Mouse (Mus musculus) hindbrain, embryonic 11.5 days (tissue): ENCODE measurements around the gene Mrm2. TPM values are rescaled to one million over a fixed set of nuclear protein-coding genes. Genes with fewer than 3 reads are reported as not detected.
A peak's percentile ranks its signal among the peaks of the same experiment; 100 is the strongest.

Experiments used
- ATAC-seq: fragments of 200-750 bp; cut with Nextera tagmentation; 2 replicates; pipeline ENCODE4 v1.8.0; 2017; ENCODE audit warnings: mild to moderate bottlenecking, moderate TSS enrichment, moderate library complexity; ENCODE audit not compliant: low FRiP score
- DNase-seq: peaks from one replicate; pipeline ENCODE4 v3.0.0-alpha.2; 2015; ENCODE audit warnings: low spot score
- H3K27ac ChIP-seq: fragments of 300-500 bp; sonication (generic); 2 replicates; pipeline ENCODE4 v1.5.1; 2014; ENCODE audit warnings: mild to moderate bottlenecking, low read depth, low read length
- H3K27me3 ChIP-seq: fragments of 300-500 bp; sonication (generic); 2 replicates; pipeline ENCODE4 v1.6.1; 2014; ENCODE audit warnings: mild to moderate bottlenecking, low read length, moderate library complexity, mixed read lengths; ENCODE audit not compliant: control insufficient read depth, insufficient read depth
- H3K36me3 ChIP-seq: fragments of 300-500 bp; sonication (generic); 2 replicates; pipeline ENCODE4 v1.6.1; 2014; ENCODE audit warnings: mild to moderate bottlenecking, low read length, moderate library complexity, mixed read lengths; ENCODE audit not compliant: control insufficient read depth, insufficient read depth
- H3K4me1 ChIP-seq: fragments of 300-500 bp; sonication (generic); replicated peaks from 2 replicates; pipeline ENCODE4 v1.6.1; 2014; ENCODE audit warnings: low read length, mixed read lengths; ENCODE audit not compliant: control insufficient read depth, insufficient read depth
- H3K4me2 ChIP-seq: fragments of 300-500 bp; sonication (generic); replicated peaks from 2 replicates; pipeline ENCODE4 v1.6.1; 2014; ENCODE audit warnings: mild to moderate bottlenecking, low read depth, low read length
- H3K4me3 ChIP-seq: fragments of 300-500 bp; sonication (generic); 2 replicates; pipeline ENCODE4 v1.5.1; 2014; ENCODE audit warnings: low read depth, low read length
- H3K9ac ChIP-seq: fragments of 300-500 bp; sonication (generic); 2 replicates; pipeline ENCODE4 v1.6.1; 2014; ENCODE audit warnings: low read depth, low read length
- H3K9me3 ChIP-seq: fragments of 300-500 bp; sonication (generic); 2 replicates; pipeline ENCODE4 v1.6.1; 2016; ENCODE audit warnings: low read length; ENCODE audit not compliant: control insufficient read depth
- WGBS: fragments of 180-500 bp; shearing (Covaris S2); extraction: QIAGEN DNeasy Blood & Tissue Kit; methylation state at CpG from one replicate; pipeline ENCODE4 v1.1.7; 2014; 5-methylcytosine and 5-hydroxymethylcytosine counted together
- polyA plus RNA-seq: library from polyadenylated mRNA; unstranded; fragments of >200 nt; fragmentation: Nextera tagmentation; extraction: Ambion mirVana; gene quantifications from 2 replicates; pipeline ENCODE4 v1.2.1, GENCODE M21; 2014

Gene Mrm2
- polyA plus RNA-seq, 1 experiment from 2014 or later, result 21.9 TPM

DNA sequence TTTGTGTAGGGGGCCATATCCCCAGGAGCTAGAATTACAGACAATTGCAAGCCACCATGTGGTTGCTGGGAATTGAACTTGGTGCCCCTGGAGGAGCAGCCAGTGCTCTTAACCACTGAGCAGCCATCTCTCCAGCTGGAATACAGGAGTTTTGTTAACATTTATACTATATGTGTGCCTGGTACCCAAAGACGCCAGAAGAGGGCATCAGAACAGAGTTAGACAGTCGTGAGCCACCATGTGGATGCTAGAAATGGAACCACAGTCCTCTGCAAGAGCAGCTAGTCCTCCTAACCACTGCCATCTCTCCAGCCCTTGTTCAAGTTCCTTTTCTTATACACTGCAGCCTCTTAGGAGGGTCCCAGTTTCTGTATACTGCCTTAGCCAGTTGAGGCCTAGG lies 1.9 kb upstream of the Mrm2 start:
- ATAC-seq, result no peak
- Histone ChIP-seq H3K27ac (no peak overlapping the region), H3K27me3 (no peaks in the 10 kb centered on the region), H3K9me3 (no peaks in the 10 kb centered on the region), H3K36me3 (no peaks in the 10 kb centered on the region), H3K4me3 (no peak overlapping the region), H3K9ac (no peak overlapping the region), H3K4me2 (no peak overlapping the region), H3K4me1 (0 out of 2 replicates have a peak, but pooled peaks cover 6% of the 10 kb centered on the region)
- DNase-seq, result peak; percentile 29
- whole genome bisulfite sequencing, result 23% methylated on average over 2 of the region's 2 CpGs

GRCm38 (mm10) chr5:140332519-140332918 lies 821 bp upstream of the Mrm2 start:
- Histone ChIP-seq H3K27me3 (no peaks in the 10 kb centered on the region), H3K9ac (no peak overlapping the region), H3K4me2 (no peak overlapping the region), H3K36me3 (no peaks in the 10 kb centered on the region), H3K27ac (no peak overlapping the region), H3K4me3 (0 out of 2 replicates have a peak overlapping the region, but pooled peaks have one; percentile 57), H3K4me1 (0 out of 2 replicates have a peak, but pooled peaks cover 6% of the 10 kb centered on the region), H3K9me3 (no peaks in the 10 kb centered on the region)
- ATAC-seq, result no peak
- DNase-seq, result no peak
- WGBS, result 67% methylated on average over 4 of the region's 4 CpGs

- DNase-seq, result no peak
- H3K4me3 ChIP-seq, result no peak overlapping the region
These were observed 7.6 kb downstream of the Mrm2 start for GRCm38 (mm10) chr5:140324058-140324457.

GRCm38 (mm10) chr5:140321756-140322575 lies 9.7 kb downstream of the Mrm2 start:
- no peaks in the 10 kb centered on the region for H3K36me3 ChIP-seq
- H3K9ac ChIP-seq, result peak overlapping the region; percentile 98
- 4% methylated on average over 17 of the region's 17 CpGs for WGBS
- H3K4me1 ChIP-seq, result peaks cover 7% of the 10 kb centered on the region
- peak; percentile 38; the same call in 1 of the 2 replicates for ATAC-seq
- H3K4me3 ChIP-seq, result peak overlapping the region; percentile 92
- no peaks in the 10 kb centered on the region for H3K9me3 ChIP-seq
- H3K27me3 ChIP-seq, result no peaks in the 10 kb centered on the region
- H3K4me2 ChIP-seq, result peak overlapping the region; percentile 83
- peak overlapping the region; percentile 64; the same call in 1 of the 2 replicates for H3K27ac ChIP-seq
- DNase-seq, result no peak

More at GRCm38 (mm10) chr5:140324058-140324457, 7.6 kb downstream of the Mrm2 start:
- Histone ChIP-seq H3K4me2 (no peak overlapping the region), H3K9me3 (no peaks in the 10 kb centered on the region), H3K27ac (no peak overlapping the region), H3K4me1 (peaks cover 7% of the 10 kb centered on the region), H3K27me3 (no peaks in the 10 kb centered on the region), H3K36me3 (no peaks in the 10 kb centered on the region), H3K9ac (no peak overlapping the region)
- 95% methylated on average over 5 of the region's 5 CpGs for WGBS
- no peak for ATAC-seq

- no peaks in the 10 kb centered on the region for H3K9me3 ChIP-seq
- H3K4me1 ChIP-seq, result peaks cover 7% of the 10 kb centered on the region
- peak; percentile 96 for DNase-seq
- under 1% methylated on average over 53 of the region's 60 CpGs for WGBS
- H3K36me3 ChIP-seq, result no peaks in the 10 kb centered on the region
- ATAC-seq, result peak; percentile 90
- peak within 1 kb of the TSS; percentile 92 for H3K4me3 ChIP-seq
- peak within 1 kb of the TSS; percentile 83 for H3K4me2 ChIP-seq
- H3K9ac ChIP-seq, result peak within 1 kb of the TSS; percentile 98
- no peaks in the 10 kb centered on the region for H3K27me3 ChIP-seq
- H3K27ac ChIP-seq, result peak within 1 kb of the TSS; percentile 64
These were observed 10.5 kb downstream of the Mrm2 start, which contains the start of the genes Mad1l1 and Nudt1 for GRCm38 (mm10) chr5:140321042-140321755. Mad1l1 (minus strand) TSS chr5:140321552. Nudt1 (plus strand) TSS chr5:140321656.

DNA sequence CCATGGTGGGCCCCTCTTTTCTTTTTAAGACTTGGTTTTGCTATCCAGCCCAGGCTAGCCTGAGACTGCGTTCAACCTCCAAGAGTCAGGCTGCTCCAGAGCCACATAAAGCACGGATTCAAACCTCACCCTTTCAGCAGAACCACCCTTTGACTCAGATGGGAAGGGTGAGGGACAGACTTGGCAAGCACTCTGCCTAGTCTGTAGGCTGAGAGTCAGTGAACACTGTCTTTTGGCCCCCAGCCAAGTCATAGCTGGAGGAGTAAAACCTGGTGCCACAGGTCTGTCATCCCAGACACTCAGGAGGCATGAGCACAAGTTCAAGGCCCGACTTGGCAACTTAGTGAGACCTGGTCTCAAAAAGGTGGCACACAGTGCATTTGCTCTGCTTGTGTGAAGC lies 15.0 kb downstream of the Mrm2 start:
- H3K4me3 ChIP-seq, result no peak overlapping the region
- ATAC-seq, result no peak
- no peak overlapping the region for H3K9ac ChIP-seq
- H3K4me1 ChIP-seq, result peaks cover 7% of the 10 kb centered on the region
- no peak overlapping the region for H3K4me2 ChIP-seq
- H3K27ac ChIP-seq, result no peak overlapping the region
- no peak for DNase-seq
- WGBS, result 91% methylated on average over 3 of the region's 3 CpGs
- no peaks in the 10 kb centered on the region for H3K27me3 ChIP-seq
- H3K9me3 ChIP-seq, result no peaks in the 10 kb centered on the region
- H3K36me3 ChIP-seq, result peaks cover 5% of the 10 kb centered on the region; the same call in 1 of the 2 replicates

- Histone ChIP-seq H3K27ac (no peak overlapping the region), H3K4me3 (no peak overlapping the region), H3K4me1 (no peaks in the 10 kb centered on the region), H3K9ac (no peak overlapping the region), H3K27me3 (no peaks in the 10 kb centered on the region), H3K9me3 (no peaks in the 10 kb centered on the region), H3K36me3 (peaks cover 9% of the 10 kb centered on the region; the same call in 1 of the 2 replicates), H3K4me2 (no peak overlapping the region)
- ATAC-seq, result no peak
- DNase-seq, result no peak
- 90% methylated on average over 14 of the region's 14 CpGs for WGBS
These were observed 24.1 kb downstream of the Mrm2 start for GRCm38 (mm10) chr5:140307602-140308001.

DNA sequence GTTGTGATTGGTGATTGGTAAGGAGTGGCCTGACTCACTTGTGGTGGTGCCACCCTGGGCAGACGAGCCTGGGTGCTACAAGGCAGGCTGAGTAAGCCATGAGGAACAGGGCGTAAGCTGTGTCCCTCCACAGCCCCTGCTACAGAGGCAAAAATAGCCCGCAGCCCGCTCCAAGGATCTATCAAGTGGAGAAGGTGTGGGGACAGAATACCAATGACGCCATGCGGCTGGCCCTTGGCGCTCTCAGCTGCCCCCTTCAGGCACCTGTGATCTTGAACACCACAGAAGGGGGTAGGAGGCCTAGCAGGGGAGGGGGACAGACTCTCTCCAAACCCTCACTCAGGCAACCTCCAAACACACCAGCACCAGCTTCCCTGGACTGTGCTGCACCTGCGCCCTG lies 25.7 kb downstream of the Mrm2 start:
- Histone ChIP-seq H3K9ac (no peak overlapping the region), H3K27ac (no peak overlapping the region), H3K9me3 (no peaks in the 10 kb centered on the region), H3K4me1 (no peaks in the 10 kb centered on the region), H3K27me3 (no peaks in the 10 kb centered on the region), H3K4me2 (no peak overlapping the region), H3K36me3 (peaks cover 13% of the 10 kb centered on the region; the same call in 1 of the 2 replicates), H3K4me3 (no peak overlapping the region)
- DNase-seq, result no peak
- no peak for ATAC-seq
- 93% methylated on average over 8 of the region's 8 CpGs for WGBS
